Mouse (Mus musculus): ENCODE results near the gene Klf16.

DNA sequence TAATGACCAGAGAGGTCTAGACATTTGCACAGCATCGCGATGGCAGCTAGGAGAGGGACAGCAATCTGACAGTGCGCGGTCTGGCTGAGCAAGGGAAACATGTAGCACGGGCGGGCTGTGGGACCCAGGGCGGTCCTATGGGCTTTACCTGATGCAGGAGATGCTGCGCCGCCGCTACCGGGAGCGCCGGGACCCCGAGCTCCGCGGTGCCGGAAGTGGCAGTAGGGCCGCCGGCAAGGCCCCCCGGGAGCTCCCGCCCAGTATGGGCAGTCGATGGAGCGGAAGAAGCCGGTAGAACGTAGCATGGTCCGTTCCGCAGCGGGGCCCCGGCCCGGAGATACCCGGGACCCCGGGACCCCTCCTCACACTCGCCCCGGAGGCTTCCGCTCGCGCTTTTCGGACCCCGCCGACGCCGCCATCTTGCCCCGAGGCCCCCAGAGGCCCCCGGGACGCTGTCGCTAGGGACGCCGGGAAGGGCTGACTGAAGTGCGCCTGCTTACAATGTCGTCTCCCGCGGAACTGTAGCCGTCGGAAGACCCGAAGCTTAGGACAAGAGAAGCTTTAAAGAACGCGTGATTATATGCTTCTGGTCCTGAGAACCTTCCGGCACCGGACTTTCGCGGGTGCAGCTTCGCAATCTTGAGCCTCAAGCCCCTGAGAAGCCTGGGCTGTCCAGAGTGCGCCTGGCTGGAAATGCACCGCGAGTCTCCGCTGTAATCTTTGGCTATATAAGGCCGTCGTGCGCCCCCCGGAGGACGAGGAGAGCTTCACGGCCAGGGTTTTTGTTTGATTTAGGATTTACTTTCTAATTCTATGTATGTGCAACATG is 15.8 kb downstream of the Klf16 start, which contains the start of gene Rexo1:
- peak; percentile 89 for TF ChIP-seq CTCF (IDR thresholded peaks at IDR 0.05)
- peak; percentile 79 for TF ChIP-seq EP300 (IDR thresholded peaks at IDR 0.05)

All from lung, postnatal 0 days (tissue).